Mouse (Mus musculus) liver, embryonic 12.5 days (tissue): ENCODE measurements around the gene Camta1. TPM values are rescaled to one million over a fixed set of nuclear protein-coding genes. Genes with fewer than 3 reads are reported as not detected.

Source experiments
- ATAC-seq: fragments of 200-750 bp; cut with Nextera tagmentation; 2 replicates; pipeline ENCODE4 v1.8.0; 2017; ENCODE audit warnings: moderate number of reproducible peaks, mild to moderate bottlenecking, moderate library complexity
- H3K27ac ChIP-seq: fragments of 300-500 bp; sonication (generic); 2 replicates; pipeline ENCODE4 v1.5.1; 2016; ENCODE audit warnings: mild to moderate bottlenecking
- H3K27me3 ChIP-seq: fragments of 300-500 bp; sonication (generic); replicated peaks from 2 replicates; pipeline ENCODE4 v1.6.1; 2016; ENCODE audit warnings: mild to moderate bottlenecking, moderate library complexity
- H3K36me3 ChIP-seq: fragments of 300-500 bp; sonication (generic); 2 replicates; pipeline ENCODE4 v1.6.1; 2016; ENCODE audit warnings: mild to moderate bottlenecking, moderate library complexity
- H3K4me1 ChIP-seq: fragments of 300-500 bp; sonication (generic); 2 replicates; pipeline ENCODE4 v1.6.1; 2016
- H3K4me2 ChIP-seq: fragments of 300-500 bp; sonication (generic); 2 replicates; pipeline ENCODE4 v1.6.1; 2016; ENCODE audit warnings: mild to moderate bottlenecking, moderate library complexity
- H3K4me3 ChIP-seq: fragments of 300-500 bp; sonication (generic); 2 replicates; pipeline ENCODE4 v1.5.1; 2016; ENCODE audit warnings: mild to moderate bottlenecking, moderate library complexity
- H3K9ac ChIP-seq: fragments of 300-500 bp; sonication (generic); 2 replicates; pipeline ENCODE4 v1.6.1; 2016; ENCODE audit warnings: mild to moderate bottlenecking, moderate library complexity
- H3K9me3 ChIP-seq: fragments of 300-500 bp; sonication (generic); replicated peaks from 2 replicates; pipeline ENCODE4 v1.6.1; 2016; ENCODE audit warnings: mild to moderate bottlenecking, moderate library complexity
- WGBS: fragments of 180-500 bp; shearing (Covaris S2); methylation state at CpG from one replicate; pipeline ENCODE4 v1.1.7; 2016; ENCODE audit not compliant: insufficient replicate concordance; 5-methylcytosine and 5-hydroxymethylcytosine counted together
- polyA plus RNA-seq: library from polyadenylated mRNA; unstranded; fragments of >200 nt; fragmentation: Nextera tagmentation; extraction: Ambion mirVana; gene quantifications from 2 replicates; pipeline ENCODE4 v1.2.1, GENCODE M21; 2016

Gene Camta1
- polyA plus RNA-seq, 1 experiment from 2014 or later = 49.6 TPM

DNA sequence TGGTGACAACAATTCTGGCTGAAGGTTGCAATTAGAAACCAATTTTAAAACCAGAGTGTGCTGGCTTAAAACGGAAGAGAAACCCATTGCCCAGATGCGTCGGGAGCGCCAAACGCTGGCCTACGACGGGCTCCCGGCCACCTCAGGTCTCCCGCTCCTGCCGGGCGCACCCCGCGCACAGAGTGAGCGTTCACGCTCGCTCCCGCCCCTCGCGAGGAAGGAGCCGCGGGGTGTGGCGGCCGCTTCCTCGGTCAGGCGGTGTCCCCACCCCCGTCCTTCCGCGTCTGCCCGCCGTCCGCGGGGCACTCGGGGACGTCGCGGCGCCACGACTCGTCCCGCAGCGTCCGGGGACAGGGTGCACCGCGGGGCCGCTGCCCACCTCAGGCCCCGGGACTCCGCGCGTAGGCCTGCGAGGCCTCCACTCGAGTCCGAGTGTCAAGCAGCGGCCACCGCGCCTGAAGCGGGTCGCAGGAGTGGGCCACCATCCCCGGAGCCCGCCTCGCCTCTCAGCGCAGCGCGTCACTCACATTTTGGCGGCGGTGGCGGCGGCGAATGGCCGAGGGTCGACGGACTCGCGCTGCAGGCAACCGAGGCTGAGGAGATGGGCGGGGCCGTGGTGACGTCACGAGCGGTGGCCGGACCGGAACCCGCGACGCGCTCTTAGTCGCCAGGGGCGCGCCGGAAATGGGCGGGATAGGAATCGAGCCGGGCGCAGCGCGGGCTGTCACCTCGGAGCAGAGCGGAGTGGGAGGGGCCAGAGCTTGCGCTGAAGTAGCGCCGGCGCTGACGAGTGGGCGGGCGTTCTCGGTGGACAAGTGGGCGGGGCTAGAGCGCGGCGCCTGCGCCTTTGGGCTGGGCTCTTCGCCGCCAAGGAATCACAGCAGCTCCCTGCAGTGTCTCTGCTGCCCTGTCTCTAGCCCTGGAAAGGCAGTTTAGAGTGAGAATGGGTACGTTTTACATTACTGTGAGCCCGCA lies 804.0 kb downstream of the Camta1 start, which contains the start of gene Vamp3:
Gene Vamp3 (minus strand): TSS at position 617 of the 975 bp plus-strand sequence.
- H3K27ac ChIP-seq = peak within 1 kb of the TSS; percentile 95
- H3K4me3 ChIP-seq = peak within 1 kb of the TSS; percentile 94
- peaks cover 21% of the 10 kb centered on the region for H3K4me1 ChIP-seq
- H3K27me3 ChIP-seq = no peaks in the 10 kb centered on the region
- peak; percentile 97 for ATAC-seq
- peak within 1 kb of the TSS; percentile 99 for H3K9ac ChIP-seq
- peak within 1 kb of the TSS; percentile 84 for H3K4me2 ChIP-seq
- 1% methylated on average over 96 of the region's 114 CpGs for WGBS
- H3K9me3 ChIP-seq = peaks cover 13% of the 10 kb centered on the region
- peaks cover 27% of the 10 kb centered on the region for H3K36me3 ChIP-seq

DNA sequence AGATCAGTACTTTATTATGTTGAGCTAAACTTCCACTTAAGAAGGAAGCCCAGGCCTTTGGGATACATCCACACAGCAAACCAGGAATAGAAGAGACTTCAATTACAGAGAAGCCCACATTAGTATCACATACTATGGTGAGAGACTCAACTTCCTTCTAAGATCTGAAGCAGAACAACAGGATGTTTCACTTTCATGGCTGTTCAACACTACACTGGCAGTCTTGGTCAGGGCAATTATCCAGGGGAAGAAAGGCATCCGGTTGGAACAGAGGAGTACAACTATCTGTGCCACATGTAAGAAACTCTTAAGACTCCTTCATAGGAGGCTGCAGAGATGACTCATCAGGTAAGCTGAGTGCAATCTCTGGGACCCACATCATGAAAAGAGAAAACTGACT lies 810.5 kb downstream of the Camta1 start:
- ATAC-seq = no peak
- 82% methylated on average over 1 of the region's 1 CpGs for WGBS
- Histone ChIP-seq H3K4me3 (no peak overlapping the region), H3K27me3 (no peaks in the 10 kb centered on the region), H3K4me2 (no peak overlapping the region), H3K4me1 (peaks cover 7% of the 10 kb centered on the region), H3K9ac (no peak overlapping the region), H3K9me3 (no peaks in the 10 kb centered on the region), H3K36me3 (peaks cover 80% of the 10 kb centered on the region), H3K27ac (no peak overlapping the region)

- no peak for ATAC-seq
- H3K27me3 ChIP-seq = no peaks in the 10 kb centered on the region
- peaks cover 48% of the 10 kb centered on the region for H3K36me3 ChIP-seq
- H3K9me3 ChIP-seq = no peaks in the 10 kb centered on the region
- H3K4me2 ChIP-seq = no peak overlapping the region
- H3K4me3 ChIP-seq = no peak overlapping the region
- no peak overlapping the region for H3K9ac ChIP-seq
- no peak overlapping the region for H3K27ac ChIP-seq
- WGBS = 73% methylated on average over 3 of the region's 3 CpGs
- peaks cover 30% of the 10 kb centered on the region for H3K4me1 ChIP-seq
Measured at GRCm38 (mm10) chr4:151046524-151046923, 815.2 kb downstream of the Camta1 start.

DNA sequence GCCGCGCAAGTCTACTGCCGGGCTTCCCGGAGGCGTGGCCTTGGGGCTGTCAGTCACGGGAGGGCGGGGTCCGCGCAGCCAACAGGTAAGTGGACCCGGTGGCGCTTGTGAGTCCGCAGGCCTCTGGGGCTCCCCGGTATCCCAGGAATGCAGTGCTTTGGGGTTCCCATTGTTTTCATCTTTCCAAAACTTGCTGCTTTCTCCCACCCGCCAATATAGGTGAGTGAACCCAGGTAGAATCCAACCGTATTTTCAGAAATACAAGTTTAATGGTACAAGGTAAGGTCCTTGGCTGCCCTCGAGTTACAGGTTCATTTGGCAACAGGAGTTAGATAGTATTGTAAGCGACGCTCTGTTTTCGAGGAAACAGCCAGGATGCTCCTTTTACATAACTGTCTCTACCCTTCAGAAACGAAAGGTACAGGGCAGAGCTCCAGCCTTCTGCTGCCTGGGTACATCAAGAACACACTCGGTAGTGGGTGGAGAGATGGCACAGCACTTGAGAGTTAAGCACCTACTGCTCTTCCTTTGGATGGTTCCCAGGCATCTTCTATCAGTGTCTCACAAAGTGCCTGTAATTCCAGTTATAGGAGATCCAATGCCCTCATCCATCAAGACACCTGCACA lies 816.6 kb downstream of the Camta1 start:
- peaks cover 30% of the 10 kb centered on the region for H3K4me1 ChIP-seq
- ATAC-seq = no peak
- peaks cover 35% of the 10 kb centered on the region for H3K36me3 ChIP-seq
- H3K27ac ChIP-seq = peak overlapping the region; percentile 67; the same call in 1 of the 2 replicates
- WGBS = 7% methylated on average over 21 of the region's 21 CpGs
- no peaks in the 10 kb centered on the region for H3K9me3 ChIP-seq
- H3K4me3 ChIP-seq = peak overlapping the region; percentile 67
- H3K4me2 ChIP-seq = peak overlapping the region; percentile 99
- H3K27me3 ChIP-seq = no peaks in the 10 kb centered on the region
- H3K9ac ChIP-seq = peak overlapping the region; percentile 66

DNA sequence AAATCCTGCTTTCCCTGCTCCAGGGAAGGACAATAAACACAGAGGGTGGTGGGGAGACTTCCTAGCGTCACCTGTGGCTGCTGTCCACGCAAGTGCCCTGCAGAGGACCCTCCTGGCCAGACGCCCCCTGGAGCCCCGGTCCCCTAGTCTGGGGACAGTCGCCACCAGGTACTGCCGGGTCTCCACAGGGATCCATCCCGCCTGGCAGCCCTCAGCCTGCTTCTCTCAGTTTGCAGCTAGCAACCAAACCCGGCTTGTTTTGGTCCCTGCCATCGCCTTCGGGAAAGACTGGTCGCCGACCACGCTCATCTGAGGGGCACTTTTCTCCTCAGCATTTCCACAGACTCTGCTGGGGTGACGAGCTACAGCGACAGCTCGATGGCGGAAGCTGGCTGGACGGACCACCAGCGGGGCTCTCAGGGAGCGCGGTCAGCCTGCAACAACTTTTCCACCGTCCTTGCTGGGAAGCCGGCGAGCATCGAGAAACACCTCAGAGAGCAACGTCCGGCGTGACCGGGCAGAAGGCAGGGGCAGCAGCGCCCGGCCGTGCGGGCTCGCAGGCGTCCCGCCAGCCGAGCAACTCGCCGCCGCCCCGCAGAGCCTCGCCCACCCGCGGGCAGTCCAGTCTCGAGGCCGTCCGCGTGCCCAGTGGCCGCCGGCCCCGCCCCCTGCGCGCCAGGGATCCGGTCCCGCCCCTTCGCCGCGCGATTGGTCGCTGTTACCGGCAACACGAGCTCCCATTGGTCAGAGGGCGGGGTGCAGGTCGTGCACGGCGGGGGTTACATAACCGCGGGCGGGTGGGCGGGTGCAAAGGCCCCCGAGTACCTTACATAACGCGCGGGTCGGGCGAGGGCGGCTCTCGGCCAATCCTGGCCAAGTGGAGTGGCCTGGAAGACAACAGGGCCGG lies 817.4 kb downstream of the Camta1 start, which contains the start of gene Per3:
Gene Per3 (minus strand): TSS at position 629 of the 907 bp plus-strand sequence.
- Histone ChIP-seq H3K36me3 (peaks cover 27% of the 10 kb centered on the region), H3K4me2 (peak within 1 kb of the TSS; percentile 99), H3K27me3 (no peaks in the 10 kb centered on the region), H3K9ac (peak within 1 kb of the TSS; percentile 79), H3K9me3 (no peaks in the 10 kb centered on the region), H3K27ac (peak within 1 kb of the TSS; percentile 69), H3K4me3 (peak within 1 kb of the TSS; percentile 67), H3K4me1 (peaks cover 30% of the 10 kb centered on the region)
- WGBS = under 1% methylated on average over 79 of the region's 79 CpGs
- peak; percentile 97 for ATAC-seq

- peak overlapping the region; percentile 99 for H3K4me2 ChIP-seq
- no peaks in the 10 kb centered on the region for H3K27me3 ChIP-seq
- H3K9ac ChIP-seq = peak overlapping the region; percentile 79; the same call in 1 of the 2 replicates
- H3K4me1 ChIP-seq = peaks cover 30% of the 10 kb centered on the region
- no peaks in the 10 kb centered on the region for H3K9me3 ChIP-seq
- H3K27ac ChIP-seq = no peak overlapping the region
- peak overlapping the region; percentile 67 for H3K4me3 ChIP-seq
- H3K36me3 ChIP-seq = peaks cover 24% of the 10 kb centered on the region
- no peak for ATAC-seq
- 50% methylated on average over 5 of the region's 5 CpGs for WGBS
Measured at GRCm38 (mm10) chr4:151043281-151043680, 818.4 kb downstream of the Camta1 start.

DNA sequence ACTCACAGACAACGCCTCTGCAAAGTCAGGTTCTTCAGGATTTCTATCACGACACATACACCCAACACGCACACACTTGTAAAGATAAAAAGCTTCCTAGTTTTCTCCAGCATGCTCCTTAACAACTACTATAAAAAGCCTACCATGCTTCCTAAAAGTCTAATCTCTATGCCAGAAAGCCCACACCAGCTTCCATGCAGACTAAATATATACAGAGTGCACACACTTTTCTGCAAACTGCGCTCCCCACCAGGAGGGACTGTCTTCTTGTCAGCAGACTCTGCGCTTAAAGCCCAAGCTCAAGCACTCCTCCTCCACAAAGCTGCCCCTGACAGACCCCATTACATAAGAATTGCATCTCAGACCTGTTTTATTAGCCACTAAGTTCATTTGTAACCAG lies 820.2 kb downstream of the Camta1 start:
- peaks cover 7% of the 10 kb centered on the region for H3K36me3 ChIP-seq
- ATAC-seq = no peak
- H3K4me3 ChIP-seq = no peak overlapping the region
- peaks cover 30% of the 10 kb centered on the region for H3K4me1 ChIP-seq
- no peak overlapping the region for H3K9ac ChIP-seq
- H3K27ac ChIP-seq = no peak overlapping the region
- no peaks in the 10 kb centered on the region for H3K27me3 ChIP-seq
- WGBS = 75% methylated on average over 5 of the region's 5 CpGs
- H3K4me2 ChIP-seq = no peak overlapping the region
- no peaks in the 10 kb centered on the region for H3K9me3 ChIP-seq

GRCm38 (mm10) chr4:151037800-151038199 lies 823.9 kb downstream of the Camta1 start:
- ATAC-seq = no peak
- 88% methylated on average over 11 of the region's 11 CpGs for WGBS

DNA sequence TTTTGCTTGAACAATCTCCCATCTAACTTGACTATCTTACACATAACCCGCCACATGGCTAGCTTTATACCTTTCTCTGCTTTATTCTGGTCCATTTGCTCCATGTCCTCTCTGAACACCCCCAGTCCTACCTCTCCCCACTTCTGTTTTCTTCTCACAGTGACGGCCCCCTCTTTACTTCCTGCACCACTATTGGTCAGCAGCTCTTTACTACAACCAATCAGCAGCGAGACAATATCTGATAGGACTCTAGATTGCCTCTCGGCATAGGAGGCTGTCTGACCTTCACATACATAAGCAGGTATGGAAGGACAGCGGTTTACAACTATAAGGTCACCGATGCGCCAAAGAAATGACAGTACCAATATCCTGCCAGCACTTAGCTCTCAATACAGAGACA lies 825.2 kb downstream of the Camta1 start:
- H3K9ac ChIP-seq = no peak overlapping the region
- no peak overlapping the region for H3K4me2 ChIP-seq
- no peaks in the 10 kb centered on the region for H3K4me1 ChIP-seq
- no peaks in the 10 kb centered on the region for H3K9me3 ChIP-seq
- no peak overlapping the region for H3K27ac ChIP-seq
- WGBS = 73% methylated on average over 7 of the region's 7 CpGs
- H3K4me3 ChIP-seq = no peak overlapping the region
- ATAC-seq = no peak
- peaks cover 10% of the 10 kb centered on the region for H3K36me3 ChIP-seq
- H3K27me3 ChIP-seq = no peaks in the 10 kb centered on the region

More at GRCm38 (mm10) chr4:151037800-151038199, 823.9 kb downstream of the Camta1 start:
- Histone ChIP-seq H3K4me2 (no peak overlapping the region), H3K36me3 (peaks cover 6% of the 10 kb centered on the region), H3K27ac (no peak overlapping the region), H3K9ac (no peak overlapping the region), H3K27me3 (no peaks in the 10 kb centered on the region), H3K9me3 (no peaks in the 10 kb centered on the region), H3K4me1 (peaks cover 5% of the 10 kb centered on the region; the same call in 1 of the 2 replicates), H3K4me3 (no peak overlapping the region)

DNA sequence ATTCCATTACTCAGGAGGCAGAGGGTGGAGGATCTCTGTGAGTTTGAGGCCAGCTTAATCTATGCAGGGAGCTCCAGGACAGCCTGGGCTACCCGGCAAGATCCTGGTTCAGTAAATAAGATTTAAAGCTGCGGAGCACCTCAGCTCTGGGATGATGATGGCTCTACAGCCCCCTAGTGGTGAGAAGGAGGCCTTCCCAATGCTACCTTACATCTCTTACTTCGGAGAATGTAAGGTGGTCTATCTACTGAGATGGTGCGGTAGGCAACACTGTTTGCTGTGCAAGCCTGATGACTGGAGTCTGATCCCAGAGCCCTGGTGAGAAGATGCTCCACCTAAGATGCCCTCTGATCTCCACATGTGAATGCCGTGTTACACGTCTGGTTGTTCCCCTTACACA lies 834.7 kb downstream of the Camta1 start:
- no peak for ATAC-seq

DNA sequence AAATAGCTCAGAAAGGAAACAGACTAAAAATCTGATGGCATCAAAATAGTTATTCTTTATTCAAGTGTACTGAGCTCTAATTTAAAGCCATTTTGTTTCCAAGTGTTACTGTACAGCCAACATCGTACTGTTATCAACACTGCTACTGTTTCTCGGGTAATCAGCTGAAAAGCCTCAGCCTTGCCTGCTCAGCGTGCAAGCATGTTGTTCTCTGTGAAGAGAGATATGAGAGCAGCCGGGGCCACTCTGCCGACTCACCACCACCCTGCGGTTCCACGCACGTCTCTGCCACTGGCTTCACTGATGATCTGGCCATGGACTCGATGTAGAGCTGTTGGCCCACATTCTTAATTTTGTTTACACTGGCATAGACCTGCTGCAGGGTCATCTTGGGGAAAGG lies 837.5 kb downstream of the Camta1 start:
- H3K4me2 ChIP-seq = peak overlapping the region; percentile 20
- no peak overlapping the region for H3K9ac ChIP-seq
- ATAC-seq = peak; percentile 89
- WGBS = 14% methylated on average over 9 of the region's 9 CpGs
- no peaks in the 10 kb centered on the region for H3K27me3 ChIP-seq
- H3K36me3 ChIP-seq = peaks cover 27% of the 10 kb centered on the region; the same call in 1 of the 2 replicates
- no peaks in the 10 kb centered on the region for H3K9me3 ChIP-seq
- no peak overlapping the region for H3K27ac ChIP-seq
- H3K4me3 ChIP-seq = no peak overlapping the region
- H3K4me1 ChIP-seq = peaks cover 21% of the 10 kb centered on the region

More for the DNA sequence above, 834.7 kb downstream of the Camta1 start:
- Histone ChIP-seq H3K27ac (no peak overlapping the region), H3K27me3 (no peaks in the 10 kb centered on the region), H3K9me3 (no peaks in the 10 kb centered on the region), H3K4me1 (peaks cover 12% of the 10 kb centered on the region), H3K4me3 (no peak overlapping the region), H3K4me2 (no peak overlapping the region), H3K36me3 (peaks cover 24% of the 10 kb centered on the region), H3K9ac (no peak overlapping the region)
- 55% methylated on average over 6 of the region's 6 CpGs for WGBS
